Mouse (Mus musculus) thymus, postnatal 14 days (tissue): ENCODE data around the gene Plgrkt.

Experiments used
- DNase-seq: peaks from one replicate; pipeline ENCODE4 v3.0.0; 2021

Plgrkt gene

GRCm38 (mm10) chr19:29350991-29351390 is 16.2 kb downstream of the Plgrkt start:
- no peak for DNase-seq

GRCm38 (mm10) chr19:29345636-29346035 is 21.6 kb downstream of the Plgrkt start:
- no peak for DNase-seq

DNA sequence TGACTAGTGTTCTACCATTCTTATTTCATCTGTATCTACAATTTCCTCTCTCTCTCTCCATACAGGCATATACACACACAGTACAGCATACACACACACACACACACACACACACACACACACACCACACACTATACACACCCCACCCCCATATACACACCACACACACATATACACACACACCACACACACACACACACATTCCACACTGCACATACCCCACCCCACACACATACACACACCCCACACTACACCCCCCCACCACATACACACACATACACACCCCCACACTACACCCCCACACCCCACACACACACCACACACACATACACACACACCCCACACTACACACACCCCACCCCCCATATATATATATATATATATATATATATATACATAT is 22.3 kb downstream of the Plgrkt start:
- no peak for DNase-seq

DNA sequence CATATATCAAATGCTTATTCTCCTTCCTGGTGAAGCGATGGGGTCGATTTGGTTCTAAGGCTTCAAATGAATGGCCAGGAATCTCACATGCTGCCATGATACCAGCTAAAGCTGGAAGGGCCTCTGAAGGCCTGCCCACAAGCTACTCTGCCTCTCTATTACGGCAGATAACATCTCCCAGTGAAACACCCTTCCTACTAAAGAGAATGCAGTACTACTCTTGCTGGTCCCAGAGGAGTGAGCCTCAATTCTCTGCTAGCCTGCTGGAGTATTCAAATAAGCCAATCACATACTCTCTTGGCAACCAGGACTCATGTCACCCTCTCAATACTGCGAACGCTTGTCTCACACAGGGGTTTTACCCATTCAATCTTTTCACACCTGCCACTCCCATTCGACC is 24.9 kb downstream of the Plgrkt start:
- DNase-seq, result no peak

DNA sequence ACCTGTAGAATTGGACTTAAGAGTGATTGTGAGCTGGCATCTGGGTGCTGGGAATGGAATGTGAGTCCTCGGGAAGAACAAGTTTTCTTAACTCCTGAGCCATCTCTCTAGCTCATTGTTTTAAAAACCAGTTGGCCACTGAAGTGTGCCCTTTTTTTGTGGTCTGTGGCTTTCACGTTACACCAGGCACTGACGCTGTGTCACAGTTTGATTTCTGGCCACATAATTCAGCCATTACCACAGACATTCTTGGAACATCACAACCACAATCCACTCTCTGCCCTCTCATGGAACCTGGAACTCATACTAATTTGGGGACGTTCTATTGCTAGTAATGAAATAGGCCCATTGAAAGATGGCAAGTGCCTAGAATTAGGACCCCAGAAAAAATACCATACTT is 26.2 kb downstream of the Plgrkt start:
- DNase-seq, result no peak

DNA sequence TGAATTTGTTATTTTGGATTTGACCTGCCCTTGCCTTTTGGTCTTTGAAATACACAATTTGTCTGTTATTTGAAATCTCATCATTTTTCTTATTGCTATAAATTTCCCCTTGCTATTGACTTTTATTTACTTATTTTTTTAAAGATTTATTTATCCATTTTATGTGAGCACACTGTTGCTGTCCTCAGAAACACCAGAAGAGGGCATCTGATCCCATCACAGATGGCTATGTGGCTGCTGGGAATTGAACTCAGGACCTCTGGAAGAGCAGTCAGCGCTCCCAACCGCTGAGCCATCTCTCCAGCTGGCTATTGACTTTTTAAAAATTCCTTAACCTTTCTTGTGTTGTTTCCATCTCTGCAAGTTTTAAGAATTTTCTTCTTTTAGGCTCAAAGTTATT is 30.6 kb downstream of the Plgrkt start:
- no peak for DNase-seq

GRCm38 (mm10) chr19:29334068-29334745 is 33.0 kb downstream of the Plgrkt start, which contains the start of gene Rln1:
Gene Rln1 (minus strand): TSS chr19:29334670.
- DNase-seq, result no peak

- DNase-seq, result no peak
Observed at GRCm38 (mm10) chr19:29326822-29327552, 40.2 kb downstream of the Plgrkt start.

- DNase-seq, result no peak
Observed at GRCm38 (mm10) chr19:29326396-29326795, 40.8 kb downstream of the Plgrkt start.

DNA sequence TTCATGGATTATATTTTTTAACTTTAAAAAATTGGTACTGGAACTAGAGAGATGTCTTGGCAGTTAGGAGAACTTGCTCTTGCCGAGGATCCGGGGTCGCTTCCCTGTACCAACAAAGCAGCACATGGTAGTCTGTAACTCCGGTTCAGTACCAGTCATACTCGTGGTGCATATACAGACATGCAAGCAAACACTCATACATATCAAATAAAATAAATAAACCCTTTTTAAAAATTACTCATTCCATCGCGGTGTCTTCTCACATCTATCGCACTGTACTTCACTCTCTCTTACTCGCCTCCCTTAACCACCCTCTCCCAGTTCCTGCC is 41.4 kb downstream of the Plgrkt start:
- DNase-seq, result no peak

DNA sequence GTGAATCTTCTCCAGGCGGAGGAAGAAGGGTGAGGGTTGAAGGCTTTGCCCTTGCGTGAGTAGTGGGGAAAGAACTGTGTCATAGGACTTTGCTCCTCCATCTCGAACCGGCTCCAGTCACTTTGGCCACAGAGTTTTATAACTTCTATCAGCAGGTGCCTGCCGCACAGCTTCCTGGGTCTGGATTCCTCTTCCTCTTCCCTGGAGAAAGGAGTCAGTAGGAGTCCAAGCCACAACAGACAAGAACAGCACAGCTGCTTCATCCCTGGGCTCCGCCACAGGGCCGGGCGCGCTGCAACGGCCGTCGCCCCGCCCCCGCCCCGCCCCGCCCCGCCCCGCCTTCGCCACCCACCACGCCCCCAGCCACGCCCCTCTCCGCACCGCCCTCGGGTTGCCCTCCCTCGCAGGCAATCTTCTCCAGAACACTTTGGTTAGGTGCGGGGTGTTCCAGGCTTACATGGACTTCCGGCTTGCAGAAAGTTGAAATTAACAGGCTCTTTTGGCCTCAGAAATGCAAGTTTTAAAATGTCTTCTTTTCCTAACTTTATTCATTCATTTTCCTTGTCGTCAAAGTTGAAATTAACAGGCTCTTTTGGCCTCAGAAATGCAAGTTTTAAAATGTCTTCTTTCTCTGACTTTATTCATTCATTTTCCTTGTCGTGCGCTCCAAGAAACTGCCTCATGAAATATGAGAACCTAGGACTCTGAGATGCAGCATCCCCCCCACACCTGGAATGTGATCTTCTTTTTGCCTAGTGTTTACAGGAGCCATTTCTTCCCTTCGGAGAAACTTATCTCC is 41.9 kb downstream of the Plgrkt start, which contains the start of gene Insl6:
Gene Insl6 (minus strand): TSS at position 304 of the 799 bp plus-strand sequence.
- DNase-seq, result peak; percentile 83

- no peak for DNase-seq
Observed at GRCm38 (mm10) chr19:29323416-29324049, 43.7 kb downstream of the Plgrkt start.

DNA sequence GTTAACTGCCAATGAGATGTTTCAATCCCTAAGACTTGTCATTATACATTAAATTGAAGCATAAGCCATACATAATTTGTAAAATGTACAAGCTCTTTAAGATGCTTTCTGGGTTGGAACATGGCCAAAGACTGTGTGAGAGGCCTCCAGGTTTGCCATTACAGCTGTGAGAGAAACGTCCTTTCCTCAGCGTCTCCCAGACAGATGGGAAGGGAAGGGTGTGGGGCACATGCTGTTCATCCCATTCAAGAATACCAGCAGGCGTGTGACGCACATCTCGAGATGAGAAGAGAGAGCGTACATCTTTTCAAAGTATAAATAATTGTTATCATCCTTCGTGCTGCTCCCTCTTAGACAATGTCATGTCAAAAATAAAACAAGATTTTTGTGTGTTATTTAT is 54.5 kb downstream of the Plgrkt start:
- DNase-seq, result no peak

- no peak for DNase-seq
Observed at GRCm38 (mm10) chr19:29311791-29312190, 55.4 kb downstream of the Plgrkt start.

DNA sequence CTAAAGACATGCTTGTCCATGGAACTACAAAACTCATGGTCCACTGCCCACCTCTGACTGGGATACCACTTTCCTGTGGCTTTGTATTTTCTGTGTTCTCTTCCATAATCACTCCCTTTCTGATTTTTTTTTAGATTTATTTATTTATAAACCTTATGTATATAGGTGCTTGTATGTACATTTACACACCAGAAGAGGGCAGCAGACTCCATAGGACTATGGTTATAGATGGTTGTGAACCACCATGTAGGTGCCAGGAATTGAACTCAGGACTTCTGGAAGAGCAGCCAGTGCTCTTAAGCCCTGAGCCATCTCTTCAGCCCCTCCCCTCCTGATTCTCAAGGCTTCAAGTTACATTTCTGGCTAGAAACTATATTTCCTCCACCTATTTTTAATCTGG is 58.4 kb downstream of the Plgrkt start:
- DNase-seq, result no peak

GRCm38 (mm10) chr19:29302119-29302518 is 65.1 kb downstream of the Plgrkt start:
- no peak for DNase-seq

DNA sequence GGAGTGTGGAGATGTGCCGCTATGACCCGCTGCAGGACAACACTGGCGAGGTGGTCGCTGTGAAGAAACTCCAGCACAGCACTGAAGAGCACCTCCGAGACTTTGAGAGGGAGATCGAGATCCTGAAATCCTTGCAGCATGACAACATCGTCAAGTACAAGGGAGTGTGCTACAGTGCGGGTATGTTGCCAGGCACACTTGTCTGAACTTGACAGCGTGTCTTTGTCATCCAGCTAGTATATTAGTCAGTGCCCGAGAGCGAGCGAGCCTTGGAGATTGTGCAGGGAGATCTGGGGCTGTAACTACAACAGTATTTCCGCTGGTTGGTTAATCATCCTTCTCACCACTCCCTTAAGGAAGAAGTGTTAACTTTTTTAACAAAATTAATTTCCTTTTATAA is 66.3 kb downstream of the Plgrkt start:
- no peak for DNase-seq
